Mouse (Mus musculus) neural tube, embryonic 11.5 days (tissue): ENCODE data around the gene Triml2. TPM values are rescaled to one million over a fixed set of nuclear protein-coding genes. Genes with fewer than 3 reads are reported as not detected.

ENCODE experiments used
- ATAC-seq: fragments of 200-750 bp; cut with Nextera tagmentation; 2 replicates; pipeline ENCODE4 v1.8.0; 2017; ENCODE audit warnings: moderate number of reproducible peaks, mild to moderate bottlenecking, moderate TSS enrichment, moderate library complexity; ENCODE audit not compliant: insufficient read depth, low FRiP score, low TSS enrichment
- DNase-seq: peaks from one replicate; pipeline ENCODE4 v3.0.0-alpha.2; 2015; ENCODE audit warnings: low spot score
- H3K27ac ChIP-seq: fragments of 300-500 bp; sonication (generic); 2 replicates; pipeline ENCODE4 v1.5.1; 2014; ENCODE audit warnings: low read depth, mild to moderate bottlenecking, low read length
- H3K27me3 ChIP-seq: fragments of 300-500 bp; sonication (generic); 2 replicates; pipeline ENCODE4 v1.6.1; 2014; ENCODE audit warnings: mild to moderate bottlenecking, low read length, mixed read lengths; ENCODE audit not compliant: control insufficient read depth, insufficient read depth
- H3K36me3 ChIP-seq: fragments of 300-500 bp; sonication (generic); 2 replicates; pipeline ENCODE4 v1.6.1; 2014; ENCODE audit warnings: mild to moderate bottlenecking, low read length, moderate library complexity, mixed read lengths; ENCODE audit not compliant: control insufficient read depth, insufficient read depth
- H3K4me1 ChIP-seq: fragments of 300-500 bp; sonication (generic); 2 replicates; pipeline ENCODE4 v1.6.1; 2014; ENCODE audit warnings: low read length, mixed read lengths; ENCODE audit not compliant: control insufficient read depth, insufficient read depth
- H3K4me2 ChIP-seq: fragments of 300-500 bp; sonication (generic); 2 replicates; pipeline ENCODE4 v1.6.1; 2014; ENCODE audit warnings: low read depth, mild to moderate bottlenecking, moderate library complexity
- H3K4me3 ChIP-seq: fragments of 300-500 bp; sonication (generic); 2 replicates; pipeline ENCODE4 v1.5.1; 2014; ENCODE audit warnings: low read depth, low read length
- H3K9ac ChIP-seq: fragments of 300-500 bp; sonication (generic); 2 replicates; pipeline ENCODE4 v1.6.1; 2014; ENCODE audit warnings: mild to moderate bottlenecking, low read length
- H3K9me3 ChIP-seq: fragments of 300-500 bp; sonication (generic); 2 replicates; pipeline ENCODE4 v1.6.1; 2016; ENCODE audit warnings: low read length; ENCODE audit not compliant: control insufficient read depth
- WGBS: fragments of 180-500 bp; shearing (Covaris S2); extraction: QIAGEN DNeasy Blood & Tissue Kit; methylation state at CpG from one replicate; pipeline ENCODE4 v1.1.7; 2014; 5-methylcytosine and 5-hydroxymethylcytosine counted together
- polyA plus RNA-seq: library from polyadenylated mRNA; unstranded; fragments of >200 nt; fragmentation: Nextera tagmentation; extraction: Ambion mirVana; gene quantifications from 2 replicates; pipeline ENCODE4 v1.2.1, GENCODE M21; 2014

The Triml2 gene
- polyA plus RNA-seq, 1 experiment from 2014 or later, result not detected

DNA sequence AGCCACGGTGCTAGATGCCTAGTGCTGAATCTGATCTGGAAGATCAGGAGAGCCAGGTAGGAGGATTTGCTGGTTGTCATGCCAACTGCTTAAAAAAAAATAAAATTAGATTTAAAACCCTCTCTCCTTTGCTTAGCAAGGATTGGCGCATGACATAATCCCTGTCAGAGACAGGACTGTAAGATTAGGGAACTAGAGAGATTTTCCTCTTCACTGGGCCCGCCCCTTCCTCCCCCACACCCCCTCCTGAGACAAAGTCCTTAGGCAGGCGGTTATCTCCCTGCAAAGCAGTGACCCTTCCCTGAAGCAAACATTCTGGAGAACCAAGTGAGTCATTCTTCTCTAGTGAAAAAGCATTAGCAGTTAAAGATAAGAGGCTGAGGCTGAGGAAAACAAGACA, 1.2 kb upstream of the Triml2 start:
- Histone ChIP-seq H3K27ac (no peak overlapping the region), H3K4me3 (no peak overlapping the region), H3K9ac (no peak overlapping the region), H3K27me3 (no peaks in the 10 kb centered on the region), H3K4me1 (no peaks in the 10 kb centered on the region), H3K9me3 (no peaks in the 10 kb centered on the region), H3K4me2 (no peak overlapping the region), H3K36me3 (no peaks in the 10 kb centered on the region)
- ATAC-seq, result no peak
- whole genome bisulfite sequencing, result 72% methylated on average over 4 of the region's 4 CpGs
- no peak for DNase-seq

GRCm38 (mm10) chr8:43182281-43182680, 1.9 kb downstream of the Triml2 start:
- Histone ChIP-seq H3K36me3 (no peaks in the 10 kb centered on the region), H3K4me3 (no peak overlapping the region), H3K9ac (no peak overlapping the region), H3K4me2 (no peak overlapping the region), H3K27ac (no peak overlapping the region), H3K27me3 (no peaks in the 10 kb centered on the region), H3K4me1 (no peaks in the 10 kb centered on the region), H3K9me3 (no peaks in the 10 kb centered on the region)
- DNase-seq, result no peak
- 92% methylated on average over 2 of the region's 2 CpGs for WGBS
- ATAC-seq, result no peak

- Histone ChIP-seq H3K4me3 (no peak overlapping the region), H3K4me1 (no peaks in the 10 kb centered on the region), H3K27ac (no peak overlapping the region), H3K36me3 (no peaks in the 10 kb centered on the region), H3K4me2 (no peak overlapping the region), H3K9ac (no peak overlapping the region), H3K27me3 (no peaks in the 10 kb centered on the region), H3K9me3 (no peaks in the 10 kb centered on the region)
- DNase-seq (no peak), ATAC-seq (no peak)
Observed at GRCm38 (mm10) chr8:43215554-43215953, 35.2 kb downstream of the Triml2 start.

GRCm38 (mm10) chr8:43243326-43243725, 63.0 kb downstream of the Triml2 start:
- no peak overlapping the region for H3K9ac ChIP-seq
- no peaks in the 10 kb centered on the region for H3K9me3 ChIP-seq
- H3K4me2 ChIP-seq, result no peak overlapping the region
- H3K27ac ChIP-seq, result no peak overlapping the region
- DNase-seq, result no peak
- no peaks in the 10 kb centered on the region for H3K36me3 ChIP-seq
- H3K27me3 ChIP-seq, result no peaks in the 10 kb centered on the region
- WGBS, result 89% methylated on average over 3 of the region's 3 CpGs
- no peak overlapping the region for H3K4me3 ChIP-seq
- no peaks in the 10 kb centered on the region for H3K4me1 ChIP-seq
- no peak for ATAC-seq

Other genes with a start within 250 kb of the Triml2 start
- gene Triml1, start 39.1 kb upstream of the Triml2 start, polyA plus RNA-seq, result not detected in 2 replicates
- not detected in 2 replicates for gene Zfp42, start 126.4 kb downstream of the Triml2 start, polyA plus RNA-seq